Mouse (Mus musculus): ENCODE results near the gene Sun1. TPM values are rescaled to one million over a fixed set of nuclear protein-coding genes. Genes with fewer than 3 reads are reported as not detected.

Gene Sun1
- polyA plus RNA-seq, 1 experiment, result 23.8 TPM

GRCm38 (mm10) chr5:139189726-139190125 lies 10.7 kb upstream of the Sun1 start:
- H3K36me3 ChIP-seq (ENCODE audit: control insufficient read depth, insufficient read depth, low read length), result peaks cover 13% of the 10 kb centered on the region
- H3K4me3 ChIP-seq (ENCODE audit: extremely low read depth, insufficient read depth, insufficient read length), result no peak overlapping the region
- no peak for DNase-seq (ENCODE audit: low read depth in 1 of 2, low spot score in 2 of 2)
- H3K27ac ChIP-seq (ENCODE audit: insufficient read depth, low read length), result no peak overlapping the region
- 93% methylated on average over 5 of the region's 5 CpGs for WGBS
- H3K27me3 ChIP-seq (ENCODE audit: control insufficient read depth, insufficient read depth, low read length), result no peaks in the 10 kb centered on the region
- TF ChIP-seq CTCF (IDR thresholded peaks at IDR 0.05; ENCODE audit: extremely low read depth, insufficient read depth, insufficient read length, insufficient replicate concordance) (no peak), POLR2A (IDR thresholded peaks at IDR 0.05; ENCODE audit: low read depth, low read length) (no peak)
- no peaks in the 10 kb centered on the region for H3K4me1 ChIP-seq (ENCODE audit: control insufficient read depth, insufficient read depth, insufficient read length)

DNA sequence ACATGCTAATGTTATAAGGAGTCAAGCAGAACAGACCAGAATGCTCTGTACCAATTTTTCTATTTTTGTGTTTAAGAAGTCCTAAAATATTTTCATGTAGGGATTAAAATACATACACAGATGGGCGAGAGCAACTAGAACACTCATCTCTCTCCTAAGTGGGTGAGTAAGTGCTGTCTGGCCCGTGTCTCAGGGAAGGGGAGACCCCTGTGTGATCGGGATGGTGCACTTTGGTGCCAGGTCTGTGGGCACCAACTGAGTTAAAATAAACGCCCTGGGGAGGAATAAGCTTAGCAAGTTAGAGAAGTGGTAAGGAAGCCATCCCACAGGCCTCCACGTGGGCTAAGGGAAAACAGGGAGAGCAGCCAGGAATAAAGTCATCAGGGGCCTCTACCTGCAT lies 9.5 kb upstream of the Sun1 start:
- TF ChIP-seq POLR2A (IDR thresholded peaks at IDR 0.05; ENCODE audit: low read depth, low read length) (no peak), CTCF (IDR thresholded peaks at IDR 0.05; ENCODE audit: extremely low read depth, insufficient read depth, insufficient read length, insufficient replicate concordance) (no peak)
- DNase-seq (ENCODE audit: low read depth in 1 of 2, low spot score in 2 of 2), result no peak
- 86% methylated on average over 5 of the region's 5 CpGs for WGBS
- H3K4me1 ChIP-seq (ENCODE audit: control insufficient read depth, insufficient read depth, insufficient read length), result 0 out of 2 replicates have a peak, but pooled peaks cover 2% of the 10 kb centered on the region
- peaks cover 4% of the 10 kb centered on the region for H3K36me3 ChIP-seq (ENCODE audit: control insufficient read depth, insufficient read depth, low read length)
- no peak overlapping the region for H3K4me3 ChIP-seq (ENCODE audit: extremely low read depth, insufficient read depth, insufficient read length)
- H3K27ac ChIP-seq (ENCODE audit: insufficient read depth, low read length), result no peak overlapping the region
- no peaks in the 10 kb centered on the region for H3K27me3 ChIP-seq (ENCODE audit: control insufficient read depth, insufficient read depth, low read length)

DNA sequence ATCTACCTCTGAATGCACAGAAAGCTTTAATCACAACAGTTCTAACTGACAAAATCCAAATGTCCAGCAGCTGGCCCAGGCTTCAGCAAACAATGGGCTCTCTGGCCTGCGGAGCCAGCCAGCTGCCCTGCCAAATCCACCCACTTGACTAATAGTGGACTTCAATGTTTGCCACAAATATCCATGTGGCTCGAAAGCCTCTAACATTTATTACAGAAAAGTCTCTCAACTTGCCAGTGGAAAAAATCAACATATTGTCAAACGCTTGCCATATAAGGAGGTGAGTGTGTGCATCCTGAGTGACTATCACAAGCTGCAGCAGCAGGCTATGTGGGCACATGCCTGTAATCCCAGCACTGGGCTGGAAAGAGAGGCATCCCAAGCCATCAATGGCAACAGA lies 1.7 kb upstream of the Sun1 start:
- WGBS, result 83% methylated on average over 3 of the region's 3 CpGs
- no peaks in the 10 kb centered on the region for H3K27me3 ChIP-seq (ENCODE audit: control insufficient read depth, insufficient read depth, low read length)
- H3K4me3 ChIP-seq (ENCODE audit: extremely low read depth, insufficient read depth, insufficient read length), result no peak overlapping the region
- TF ChIP-seq POLR2A (IDR thresholded peaks at IDR 0.05; ENCODE audit: low read depth, low read length), result no peak
- TF ChIP-seq CTCF (IDR thresholded peaks at IDR 0.05; ENCODE audit: extremely low read depth, insufficient read depth, insufficient read length, insufficient replicate concordance), result no peak
- no peak for DNase-seq (ENCODE audit: low read depth in 1 of 2, low spot score in 2 of 2)
- H3K36me3 ChIP-seq (ENCODE audit: control insufficient read depth, insufficient read depth, low read length), result 0 out of 2 replicates have a peak, but pooled peaks cover 1% of the 10 kb centered on the region
- H3K27ac ChIP-seq (ENCODE audit: insufficient read depth, low read length), result no peak overlapping the region
- peaks cover 21% of the 10 kb centered on the region; the same call in 1 of the 2 replicates for H3K4me1 ChIP-seq (ENCODE audit: control insufficient read depth, insufficient read depth, insufficient read length)

DNA sequence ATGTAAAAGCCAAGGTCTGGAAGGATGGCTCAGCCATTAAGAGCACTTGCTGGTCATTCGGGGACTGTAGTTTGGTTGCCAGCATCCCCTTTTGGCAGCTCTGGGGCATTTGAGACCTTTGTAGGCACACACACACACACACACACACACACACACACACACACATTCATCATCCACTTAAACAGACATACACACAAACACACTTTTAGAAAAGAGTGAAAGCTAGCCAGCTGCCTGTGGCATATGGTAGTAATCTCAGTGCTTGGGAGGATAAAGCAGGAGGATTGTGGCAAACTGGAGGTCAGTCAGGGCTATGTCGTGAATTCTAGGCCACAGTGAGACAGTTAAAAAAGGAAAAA lies 822 bp upstream of the Sun1 start:
- Histone ChIP-seq H3K36me3 (ENCODE audit: control insufficient read depth, insufficient read depth, low read length) (0 out of 2 replicates have a peak, but pooled peaks cover 1% of the 10 kb centered on the region), H3K27me3 (ENCODE audit: control insufficient read depth, insufficient read depth, low read length) (no peaks in the 10 kb centered on the region), H3K27ac (ENCODE audit: insufficient read depth, low read length) (peak overlapping the region; percentile 86), H3K4me3 (ENCODE audit: extremely low read depth, insufficient read depth, insufficient read length) (peak overlapping the region; percentile 80; the same call in 1 of the 2 replicates), H3K4me1 (ENCODE audit: control insufficient read depth, insufficient read depth, insufficient read length) (peaks cover 21% of the 10 kb centered on the region; the same call in 1 of the 2 replicates)
- no peak for TF ChIP-seq CTCF (IDR thresholded peaks at IDR 0.05; ENCODE audit: extremely low read depth, insufficient read depth, insufficient read length, insufficient replicate concordance)
- TF ChIP-seq POLR2A (IDR thresholded peaks at IDR 0.05; ENCODE audit: low read depth, low read length), result no peak
- 36% methylated on average over 2 of the region's 2 CpGs for WGBS
- no peak for DNase-seq (ENCODE audit: low read depth in 1 of 2, low spot score in 2 of 2)

GRCm38 (mm10) chr5:139200770-139201569 lies 533 bp downstream of the Sun1 start:
- TF ChIP-seq POLR2A (IDR thresholded peaks at IDR 0.05; ENCODE audit: low read depth, low read length) (no peak), CTCF (IDR thresholded peaks at IDR 0.05; ENCODE audit: extremely low read depth, insufficient read depth, insufficient read length, insufficient replicate concordance) (no peak)
- Histone ChIP-seq H3K4me3 (ENCODE audit: extremely low read depth, insufficient read depth, insufficient read length) (peak overlapping the region; percentile 80), H3K27me3 (ENCODE audit: control insufficient read depth, insufficient read depth, low read length) (no peaks in the 10 kb centered on the region), H3K36me3 (ENCODE audit: control insufficient read depth, insufficient read depth, low read length) (0 out of 2 replicates have a peak, but pooled peaks cover 1% of the 10 kb centered on the region), H3K27ac (ENCODE audit: insufficient read depth, low read length) (peak overlapping the region; percentile 58), H3K4me1 (ENCODE audit: control insufficient read depth, insufficient read depth, insufficient read length) (peaks cover 19% of the 10 kb centered on the region; the same call in 1 of the 2 replicates)
- no peak for DNase-seq (ENCODE audit: low read depth in 1 of 2, low spot score in 2 of 2)
- 3% methylated on average over 57 of the region's 57 CpGs for WGBS

- DNase-seq (ENCODE audit: low read depth in 1 of 2, low spot score in 2 of 2), result no peak
- Histone ChIP-seq H3K36me3 (ENCODE audit: control insufficient read depth, insufficient read depth, low read length) (0 out of 2 replicates have a peak, but pooled peaks cover 1% of the 10 kb centered on the region), H3K27ac (ENCODE audit: insufficient read depth, low read length) (no peak overlapping the region), H3K4me1 (ENCODE audit: control insufficient read depth, insufficient read depth, insufficient read length) (peaks cover 13% of the 10 kb centered on the region; the same call in 1 of the 2 replicates), H3K27me3 (ENCODE audit: control insufficient read depth, insufficient read depth, low read length) (no peaks in the 10 kb centered on the region), H3K4me3 (ENCODE audit: extremely low read depth, insufficient read depth, insufficient read length) (no peak overlapping the region)
- TF ChIP-seq POLR2A (IDR thresholded peaks at IDR 0.05; ENCODE audit: low read depth, low read length) (no peak), CTCF (IDR thresholded peaks at IDR 0.05; ENCODE audit: extremely low read depth, insufficient read depth, insufficient read length, insufficient replicate concordance) (no peak)
- WGBS, result 79% methylated on average over 11 of the region's 11 CpGs
These were observed 1.7 kb downstream of the Sun1 start for GRCm38 (mm10) chr5:139202127-139202526.

- H3K4me3 ChIP-seq (ENCODE audit: extremely low read depth, insufficient read depth, insufficient read length), result no peak overlapping the region
- no peaks in the 10 kb centered on the region for H3K27me3 ChIP-seq (ENCODE audit: control insufficient read depth, insufficient read depth, low read length)
- no peak for DNase-seq (ENCODE audit: low read depth in 1 of 2, low spot score in 2 of 2)
- no peak overlapping the region for H3K27ac ChIP-seq (ENCODE audit: insufficient read depth, low read length)
- H3K36me3 ChIP-seq (ENCODE audit: control insufficient read depth, insufficient read depth, low read length), result 0 out of 2 replicates have a peak, but pooled peaks cover 1% of the 10 kb centered on the region
- TF ChIP-seq POLR2A (IDR thresholded peaks at IDR 0.05; ENCODE audit: low read depth, low read length), result no peak
- peaks cover 9% of the 10 kb centered on the region; the same call in 1 of the 2 replicates for H3K4me1 ChIP-seq (ENCODE audit: control insufficient read depth, insufficient read depth, insufficient read length)
- 91% methylated on average over 5 of the region's 5 CpGs for WGBS
These were observed 2.9 kb downstream of the Sun1 start for GRCm38 (mm10) chr5:139203312-139203711.
